Mouse (Mus musculus) MEL (cell line): Measurements from ENCODE around the gene Nsrp1. TPM values are rescaled to one million over a fixed set of nuclear protein-coding genes. Genes with fewer than 3 reads are reported as not detected.

Source experiments
- DNase-seq: peaks from one replicate; pipeline ENCODE4 v3.0.0; 2011; ENCODE audit warnings: low read depth, low spot score
- H3K27ac ChIP-seq: 2 replicates; pipeline ENCODE4 v1.5.1; 2012; ENCODE audit warnings: low read depth, mild to moderate bottlenecking, control low read depth, low read length, moderate library complexity; ENCODE audit not compliant: control insufficient read depth
- H3K27me3 ChIP-seq, 2 experiments: fragments of 150-350 bp in 1 of 2; sonication (generic) in 1 of 2; 2 replicates each; pipeline ENCODE4 v1.6.1; 2012; ENCODE audit warnings: low read length in 2 of 2, mild to moderate bottlenecking in 2 of 2, improper control_type of control experiment in 1 of 2, moderate library complexity in 1 of 2; ENCODE audit not compliant: insufficient read depth in 2 of 2, control insufficient read depth in 1 of 2
- H3K36me3 ChIP-seq, 2 experiments: 2 replicates each; pipeline ENCODE4 v1.6.1; 2012 to 2014; ENCODE audit warnings: low read length in 2 of 2, improper control_type of control experiment in 1 of 2, inconsistent platforms in 1 of 2, mild to moderate bottlenecking in 1 of 2; ENCODE audit not compliant: insufficient read depth in 2 of 2, control insufficient read depth in 1 of 2
- H3K4me1 ChIP-seq, 2 experiments: fragments of 150-350 bp in 1 of 2; sonication (generic) in 1 of 2; 2 replicates each; pipeline ENCODE4 v1.6.1; 2012; ENCODE audit warnings: low read length in 2 of 2, improper control_type of control experiment in 1 of 2, mild to moderate bottlenecking in 1 of 2; ENCODE audit not compliant: insufficient read depth in 2 of 2, control insufficient read depth in 1 of 2
- H3K4me3 ChIP-seq, 2 experiments: fragments of 150-350 bp in 1 of 2; sonication (generic) in 1 of 2; 2 replicates each; pipeline ENCODE4 v1.5.1; 2012; ENCODE audit warnings: low read depth in 2 of 2, low read length in 2 of 2, mild to moderate bottlenecking in 2 of 2, moderate library complexity in 2 of 2, control low read depth in 1 of 2, improper control_type of control experiment in 1 of 2; ENCODE audit not compliant: control insufficient read depth in 1 of 2, insufficient read depth in 1 of 2
- H3K79me2 ChIP-seq: 2 replicates; pipeline ENCODE4 v1.6.1; 2012; ENCODE audit warnings: mild to moderate bottlenecking, low read length, moderate library complexity; ENCODE audit not compliant: control insufficient read depth, poor library complexity, insufficient read depth
- H3K9ac ChIP-seq: 2 replicates; pipeline ENCODE4 v1.6.1; 2012; ENCODE audit warnings: low read depth, mild to moderate bottlenecking, control low read depth, low read length, moderate library complexity; ENCODE audit not compliant: control insufficient read depth, poor library complexity, severe bottlenecking
- H3K9me3 ChIP-seq: fragments of 150-350 bp; sonication (generic); replicated peaks from 2 replicates; pipeline ENCODE4 v1.6.1; 2012; ENCODE audit warnings: mild to moderate bottlenecking, low read length, improper control_type of control experiment, moderate library complexity; ENCODE audit not compliant: insufficient read depth
- BHLHE40 ChIP-seq: IDR thresholded peaks from 2 replicates; pipeline ENCODE4 v1.6.1; 2012; ENCODE audit warnings: low read depth, mild to moderate bottlenecking, inconsistent platforms, low read length, improper control_type of control experiment, borderline replicate concordance
- CHD1 ChIP-seq: IDR thresholded peaks from 2 replicates; pipeline ENCODE4 v1.6.1; 2012; ENCODE audit warnings: low read depth, mild to moderate bottlenecking, inconsistent platforms, low read length, improper control_type of control experiment
- CHD2 ChIP-seq: IDR thresholded peaks from 2 replicates; pipeline ENCODE4 v1.6.1; 2011; ENCODE audit warnings: low read length, improper control_type of control experiment
- CTCF ChIP-seq, 3 experiments: IDR thresholded peaks in 2 of 3; conservative IDR thresholded peaks in 1 of 3; 2 replicates each; pipeline ENCODE4 v1.5.1; 2011 to 2012; ENCODE audit warnings: low read length in 3 of 3, low read depth in 2 of 3, mild to moderate bottlenecking in 2 of 3, improper control_type of control experiment in 1 of 3, inconsistent platforms in 1 of 3, mixed read lengths in 1 of 3, moderate library complexity in 1 of 3; ENCODE audit not compliant: control insufficient read depth in 1 of 3, insufficient read depth in 1 of 3, poor library complexity in 1 of 3, severe bottlenecking in 1 of 3
- EP300 ChIP-seq, 2 experiments: IDR thresholded peaks; 2 replicates each; pipeline ENCODE4 v1.6.1; 2011; ENCODE audit warnings: improper control_type of control experiment in 2 of 2, low read length in 2 of 2, low read depth in 1 of 2, mild to moderate bottlenecking in 1 of 2
- ETS1 ChIP-seq: IDR thresholded peaks from 2 replicates; pipeline ENCODE4 v1.6.1; 2012; ENCODE audit warnings: low read depth, mild to moderate bottlenecking, inconsistent platforms, low read length, improper control_type of control experiment, moderate library complexity
- GABPA ChIP-seq: IDR thresholded peaks from 2 replicates; pipeline ENCODE4 v1.6.1; 2012; ENCODE audit warnings: low read depth, mild to moderate bottlenecking, inconsistent platforms, low read length, improper control_type of control experiment, moderate library complexity
- GATA1 ChIP-seq: IDR thresholded peaks from 2 replicates; pipeline ENCODE4 v1.6.1; 2011; ENCODE audit warnings: low read depth, low read length, improper control_type of control experiment
- HCFC1 ChIP-seq: IDR thresholded peaks from 2 replicates; pipeline ENCODE4 v1.6.1; 2012; ENCODE audit warnings: low read depth, mild to moderate bottlenecking, inconsistent platforms, low read length, improper control_type of control experiment, moderate library complexity
- JUND ChIP-seq: IDR thresholded peaks from 2 replicates; pipeline ENCODE4 v1.6.1; 2011; ENCODE audit warnings: low read depth, mild to moderate bottlenecking, improper control_type of control experiment, low read length
- MAZ ChIP-seq: IDR thresholded peaks from 2 replicates; pipeline ENCODE4 v1.6.1; 2012; ENCODE audit warnings: low read depth, mild to moderate bottlenecking, inconsistent platforms, low read length, improper control_type of control experiment
- MEF2A ChIP-seq: IDR thresholded peaks from 2 replicates; pipeline ENCODE4 v1.6.1; 2014; ENCODE audit warnings: low read depth, mild to moderate bottlenecking, inconsistent platforms, low read length, improper control_type of control experiment; ENCODE audit not compliant: poor library complexity, insufficient replicate concordance, severe bottlenecking; ENCODE audit errors: extremely low read depth
- MYB ChIP-seq: IDR thresholded peaks from 2 replicates; pipeline ENCODE4 v1.6.1; 2011; ENCODE audit warnings: mild to moderate bottlenecking, low read depth, low read length, improper control_type of control experiment
- MYC ChIP-seq: IDR thresholded peaks from 2 replicates; pipeline ENCODE4 v1.6.1; 2011; ENCODE audit warnings: low read depth, mild to moderate bottlenecking, low read length, improper control_type of control experiment, moderate library complexity
- NELFE ChIP-seq: IDR thresholded peaks from 2 replicates; pipeline ENCODE4 v1.6.1; 2011; ENCODE audit warnings: low read depth, low read length, improper control_type of control experiment
- NRF1 ChIP-seq: IDR thresholded peaks from 2 replicates; pipeline ENCODE4 v1.6.1; 2014; ENCODE audit warnings: low read depth, mild to moderate bottlenecking, inconsistent platforms, low read length, improper control_type of control experiment, moderate library complexity; ENCODE audit not compliant: poor library complexity, insufficient read depth, severe bottlenecking
- POLR2A ChIP-seq, 2 experiments: IDR thresholded peaks; 2 replicates each; pipeline ENCODE4 v1.6.1; 2011 to 2012; ENCODE audit warnings: low read length in 2 of 2, mild to moderate bottlenecking in 2 of 2, control low read depth in 1 of 2, improper control_type of control experiment in 1 of 2, low read depth in 1 of 2, moderate library complexity in 1 of 2; ENCODE audit not compliant: control insufficient read depth in 1 of 2, insufficient read depth in 1 of 2, poor library complexity in 1 of 2
- POLR2AphosphoS2 ChIP-seq: IDR thresholded peaks from 2 replicates; pipeline ENCODE4 v1.6.1; 2011; ENCODE audit warnings: low read length, improper control_type of control experiment
- RAD21 ChIP-seq: IDR thresholded peaks from 2 replicates; pipeline ENCODE4 v1.6.1; 2011; ENCODE audit warnings: mild to moderate bottlenecking, low read depth, low read length, improper control_type of control experiment
- TAL1 ChIP-seq: IDR thresholded peaks from 2 replicates; pipeline ENCODE4 v1.6.1; 2012; ENCODE audit warnings: mild to moderate bottlenecking, inconsistent platforms, low read length, moderate library complexity, mixed read lengths
- TBP ChIP-seq: IDR thresholded peaks from 2 replicates; pipeline ENCODE4 v1.8.0; 2011; ENCODE audit warnings: low read depth, low read length, improper control_type of control experiment
- TCF12 ChIP-seq: IDR thresholded peaks from 2 replicates; pipeline ENCODE4 v1.6.1; 2014; ENCODE audit warnings: low read depth, mild to moderate bottlenecking, inconsistent platforms, low read length, improper control_type of control experiment, moderate library complexity
- UBTF ChIP-seq: IDR thresholded peaks from 2 replicates; pipeline ENCODE4 v1.6.1; 2012; ENCODE audit warnings: low read depth, mild to moderate bottlenecking, inconsistent platforms, low read length, improper control_type of control experiment, moderate library complexity, borderline replicate concordance; ENCODE audit not compliant: insufficient read depth
- USF1 ChIP-seq: IDR thresholded peaks from 2 replicates; pipeline ENCODE4 v1.6.1; 2014; ENCODE audit warnings: low read depth, mild to moderate bottlenecking, inconsistent platforms, low read length, improper control_type of control experiment, moderate library complexity
- ZC3H11A ChIP-seq: IDR thresholded peaks from 2 replicates; pipeline ENCODE4 v1.6.1; 2012; ENCODE audit warnings: low read depth, mild to moderate bottlenecking, inconsistent platforms, low read length, improper control_type of control experiment
- ZKSCAN1 ChIP-seq: IDR thresholded peaks from 2 replicates; pipeline ENCODE4 v1.6.1; 2012; ENCODE audit warnings: low read depth, mild to moderate bottlenecking, inconsistent platforms, low read length, improper control_type of control experiment, moderate library complexity
- polyA plus RNA-seq, 2 experiments: library from polyadenylated mRNA; stranded (reverse) in 1 of 2; unstranded in 1 of 2; fragments of >175 nt in 1 of 2; fragments of >200 nt in 1 of 2; gene quantifications; 2 replicates each; pipeline versions ENCODE4 v1.2.1 to v1.2.4; 2012; ENCODE audit warnings: low replicate concordance in 2 of 2, low read depth in 1 of 2; ENCODE audit not compliant: insufficient read length in 2 of 2, insufficient read depth in 1 of 2, missing spikeins in 1 of 2
- total RNA-seq: library from RNA; depleted of rRNA; stranded (reverse); fragments of 300-350 nt; gene quantifications from 2 replicates; pipeline ENCODE4 v1.2.3, GENCODE M21; 2012

The Nsrp1 gene
- total and polyA plus RNA-seq, 3 experiments: 21.0 to 140 (median 21.6) TPM

- Histone ChIP-seq H3K79me2 (no peaks in the 10 kb centered on the region), H3K9me3 (no peaks in the 10 kb centered on the region), H3K27ac (no peak overlapping the region), H3K27me3 (no peaks in the 10 kb centered on the region), H3K4me3 (no peak overlapping the region), H3K36me3 (no peaks in the 10 kb centered on the region; a peak in 1 of 4 replicates), H3K4me1 (peaks cover 0 to 4% of the 10 kb centered on the region in 2 experiments; a peak in 1 of 4 replicates), H3K9ac (no peak overlapping the region)
- no peak for TF ChIP-seq MAZ
- TF ChIP-seq ZKSCAN1: no peak
- TF ChIP-seq ETS1: no peak
- TF ChIP-seq ZC3H11A: no peak
- TF ChIP-seq TAL1: no peak
- no peak for TF ChIP-seq POLR2A (IDR thresholded peaks at IDR 0.05; ENCODE audit: control insufficient read depth in 1 of 2, insufficient read depth in 1 of 2, low read depth in 1 of 2, low read length in 2 of 2, poor library complexity in 1 of 2)
- TF ChIP-seq USF1: no peak
- TF ChIP-seq MEF2A: no peak
- TF ChIP-seq GABPA: no peak
- TF ChIP-seq CHD2: no peak
- no peak for TF ChIP-seq CTCF (IDR thresholded peaks at IDR 0.05 in 2 of 3, conservative IDR thresholded peaks at IDR 0.05 in 1 of 3; ENCODE audit: control insufficient read depth in 1 of 3, insufficient read depth in 1 of 3, low read depth in 2 of 3, low read length in 3 of 3, poor library complexity in 1 of 3, severe bottlenecking in 1 of 3)
- no peak for TF ChIP-seq NRF1
- no peak for TF ChIP-seq HCFC1
- TF ChIP-seq GATA1: no peak
- TF ChIP-seq BHLHE40: no peak
- no peak for TF ChIP-seq POLR2AphosphoS2
- TF ChIP-seq NELFE: no peak
- no peak for TF ChIP-seq CHD1
- DNase-seq: no peak
Observed at GRCm38 (mm10) chr11:77098332-77098972, 20.2 kb upstream of the Nsrp1 start.

GRCm38 (mm10) chr11:77096991-77097390 lies 18.8 kb upstream of the Nsrp1 start:
- Histone ChIP-seq H3K79me2 (no peaks in the 10 kb centered on the region), H3K4me1 (peaks cover 0 to 4% of the 10 kb centered on the region in 2 experiments; a peak in 1 of 4 replicates), H3K27me3 (0 out of 4 replicates have a peak, but pooled peaks cover 0 to 1% of the 10 kb centered on the region in 2 experiments), H3K9me3 (no peaks in the 10 kb centered on the region), H3K27ac (no peak overlapping the region), H3K36me3 (no peaks in the 10 kb centered on the region; a peak in 1 of 4 replicates), H3K9ac (no peak overlapping the region), H3K4me3 (no peak overlapping the region)
- TF ChIP-seq USF1 (0 out of 2 replicates have a peak, but pooled peaks have one; percentile 14), JUND (no peak), ETS1 (no peak), CHD1 (no peak), MEF2A (no peak), RAD21 (no peak), UBTF (no peak), POLR2A (IDR thresholded peaks at IDR 0.05; ENCODE audit: control insufficient read depth in 1 of 2, insufficient read depth in 1 of 2, low read depth in 1 of 2, low read length in 2 of 2, poor library complexity in 1 of 2) (no peak), TCF12 (no peak), EP300 (IDR thresholded peaks at IDR 0.05; ENCODE audit: low read depth in 1 of 2, low read length in 2 of 2) (no peak), MYB (no peak), BHLHE40 (0 out of 2 replicates have a peak, but pooled peaks have one; percentile 23), TBP (no peak), MYC (no peak), TAL1 (no peak), CHD2 (no peak), CTCF (IDR thresholded peaks at IDR 0.05 in 2 of 3, conservative IDR thresholded peaks at IDR 0.05 in 1 of 3; ENCODE audit: control insufficient read depth in 1 of 3, insufficient read depth in 1 of 3, low read depth in 2 of 3, low read length in 3 of 3, poor library complexity in 1 of 3, severe bottlenecking in 1 of 3) (no peak)
- DNase-seq: no peak
